Mouse (Mus musculus): ENCODE results near the gene Mip. TPM values are rescaled to one million over a fixed set of nuclear protein-coding genes. Genes with fewer than 3 reads are reported as not detected.
A peak's percentile ranks its signal among the peaks of the same experiment; 100 is the strongest.
"Not testable (repeated sequence)": the region's sequence is repeated elsewhere in the genome, so short reads cannot be mapped to it uniquely, and the experiment has no call there.

Mip gene
- 0.49 TPM in 1 of 2 replicates, not detected in the other for total RNA-seq (2017)

- no peak for ATAC-seq (ENCODE audit: extremely low read depth, insufficient number of reproducible peaks, low FRiP score, poor library complexity, severe bottlenecking)
Observed at GRCm38 (mm10) chr10:128225538-128225937, at the start of gene Mip. Mip (plus strand) TSS chr10:128225838.

GRCm38 (mm10) chr10:128175996-128176755 lies 49.5 kb upstream of the Mip start:
- peak; percentile 98 for ATAC-seq (ENCODE audit: extremely low read depth, insufficient number of reproducible peaks, low FRiP score, poor library complexity, severe bottlenecking)

GRCm38 (mm10) chr10:128177316-128177715 lies 48.3 kb upstream of the Mip start:
- ATAC-seq (ENCODE audit: extremely low read depth, insufficient number of reproducible peaks, low FRiP score, poor library complexity, severe bottlenecking): no peak

- ATAC-seq (ENCODE audit: extremely low read depth, insufficient number of reproducible peaks, low FRiP score, poor library complexity, severe bottlenecking): no peak
Observed at GRCm38 (mm10) chr10:128179989-128180388, 45.6 kb upstream of the Mip start, which contains the start of gene Rbms2. Rbms2 (minus strand) TSS chr10:128180297.

GRCm38 (mm10) chr10:128184296-128184695 lies 41.3 kb upstream of the Mip start:
- ATAC-seq (ENCODE audit: extremely low read depth, insufficient number of reproducible peaks, low FRiP score, poor library complexity, severe bottlenecking): no peak

GRCm38 (mm10) chr10:128185277-128185940 lies 40.2 kb upstream of the Mip start:
- ATAC-seq (ENCODE audit: extremely low read depth, insufficient number of reproducible peaks, low FRiP score, poor library complexity, severe bottlenecking): no peak

- ATAC-seq (ENCODE audit: extremely low read depth, insufficient number of reproducible peaks, low FRiP score, poor library complexity, severe bottlenecking): peak; percentile 90
Observed at GRCm38 (mm10) chr10:128185959-128186358, 39.7 kb upstream of the Mip start.

GRCm38 (mm10) chr10:128187181-128187605 lies 38.4 kb upstream of the Mip start:
- no peak for ATAC-seq (ENCODE audit: extremely low read depth, insufficient number of reproducible peaks, low FRiP score, poor library complexity, severe bottlenecking)

GRCm38 (mm10) chr10:128188242-128188877 lies 37.3 kb upstream of the Mip start:
- peak; percentile 66 for ATAC-seq (ENCODE audit: extremely low read depth, insufficient number of reproducible peaks, low FRiP score, poor library complexity, severe bottlenecking)

- ATAC-seq (ENCODE audit: extremely low read depth, insufficient number of reproducible peaks, low FRiP score, poor library complexity, severe bottlenecking): no peak
Observed at GRCm38 (mm10) chr10:128191472-128191871, 34.2 kb upstream of the Mip start.

GRCm38 (mm10) chr10:128192030-128192766 lies 33.4 kb upstream of the Mip start:
- ATAC-seq (ENCODE audit: extremely low read depth, insufficient number of reproducible peaks, low FRiP score, poor library complexity, severe bottlenecking): not testable (repeated sequence)

- ATAC-seq (ENCODE audit: extremely low read depth, insufficient number of reproducible peaks, low FRiP score, poor library complexity, severe bottlenecking): no peak
Observed at GRCm38 (mm10) chr10:128193113-128193512, 32.5 kb upstream of the Mip start.

- peak; percentile 68 for ATAC-seq (ENCODE audit: extremely low read depth, insufficient number of reproducible peaks, low FRiP score, poor library complexity, severe bottlenecking)
Observed at GRCm38 (mm10) chr10:128194024-128194550, 31.6 kb upstream of the Mip start, which contains the start of gene Gls2. Gls2 (plus strand) TSS chr10:128194457.

GRCm38 (mm10) chr10:128194551-128195461 lies 30.8 kb upstream of the Mip start:
- no peak for ATAC-seq (ENCODE audit: extremely low read depth, insufficient number of reproducible peaks, low FRiP score, poor library complexity, severe bottlenecking)

- no peak for ATAC-seq (ENCODE audit: extremely low read depth, insufficient number of reproducible peaks, low FRiP score, poor library complexity, severe bottlenecking)
Observed at GRCm38 (mm10) chr10:128201856-128202255, 23.8 kb upstream of the Mip start.

GRCm38 (mm10) chr10:128204941-128205340 lies 20.7 kb upstream of the Mip start:
- ATAC-seq (ENCODE audit: extremely low read depth, insufficient number of reproducible peaks, low FRiP score, poor library complexity, severe bottlenecking): no peak

- no peak for ATAC-seq (ENCODE audit: extremely low read depth, insufficient number of reproducible peaks, low FRiP score, poor library complexity, severe bottlenecking)
Observed at GRCm38 (mm10) chr10:128208326-128208725, 17.3 kb upstream of the Mip start.

Measured in neutrophil, adult 5-6 weeks (primary cell).